Mouse (Mus musculus): ENCODE data around the gene Fam78a.
"Not testable (repeated sequence)": the region's sequence is repeated elsewhere in the genome, so short reads cannot be mapped to it uniquely, and the experiment has no call there.

Gene Fam78a

DNA sequence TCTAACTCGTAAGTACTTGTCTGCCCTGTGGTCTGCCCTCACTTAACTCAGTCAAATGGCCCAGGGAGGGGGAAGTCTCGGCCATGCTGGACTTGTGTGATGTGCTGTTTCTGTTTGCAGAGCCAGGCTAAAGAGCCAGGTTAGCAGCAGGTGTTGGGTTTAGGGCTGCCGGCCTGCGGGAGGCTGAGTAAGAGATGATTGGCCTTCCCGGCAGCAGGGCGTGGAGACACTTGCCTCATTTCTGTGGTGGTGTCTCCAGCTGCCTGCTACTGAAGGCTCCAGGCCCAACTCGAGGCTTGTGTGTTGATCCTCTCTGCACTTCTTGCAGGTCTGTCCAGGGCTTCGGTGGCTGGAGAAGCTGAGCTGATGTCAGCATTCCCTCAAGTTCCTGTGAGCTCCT, 32.9 kb downstream of the Fam78a start:
- H3K36me3 ChIP-seq (ENCODE audit: control insufficient read depth, insufficient read depth, low read length, poor library complexity, severe bottlenecking): peaks cover 9% of the 10 kb centered on the region
- no peaks in the 10 kb centered on the region for H3K27me3 ChIP-seq (ENCODE audit: control insufficient read depth, insufficient read depth, low read length, poor library complexity, severe bottlenecking)
- no peak for DNase-seq (ENCODE audit: low read depth, low spot score)

DNA sequence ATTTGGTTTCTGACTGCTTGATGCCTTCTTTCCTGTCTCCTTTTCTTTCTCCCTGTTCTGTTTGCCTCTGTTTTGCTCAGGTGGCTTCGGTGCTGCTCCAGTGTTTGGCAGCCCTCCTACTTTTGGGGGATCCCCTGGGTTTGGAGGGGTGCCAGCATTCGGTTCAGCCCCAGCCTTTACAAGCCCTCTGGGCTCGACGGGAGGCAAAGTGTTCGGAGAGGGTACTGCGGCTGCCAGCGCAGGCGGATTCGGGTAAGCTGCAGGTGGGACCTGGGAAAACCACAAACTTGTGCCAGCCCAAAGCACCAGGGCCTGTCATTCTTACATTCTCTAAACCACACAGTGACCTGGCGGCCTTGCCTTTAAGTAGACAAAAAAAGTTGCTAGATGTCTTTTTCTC, 37.3 kb downstream of the Fam78a start:
- Histone ChIP-seq H3K36me3 (ENCODE audit: control insufficient read depth, insufficient read depth, low read length, poor library complexity, severe bottlenecking) (peaks cover 12% of the 10 kb centered on the region), H3K27me3 (ENCODE audit: control insufficient read depth, insufficient read depth, low read length, poor library complexity, severe bottlenecking) (no peaks in the 10 kb centered on the region)
- DNase-seq (ENCODE audit: low read depth, low spot score): no peak

- no peak for DNase-seq (ENCODE audit: low read depth, low spot score)
- no peaks in the 10 kb centered on the region for H3K27me3 ChIP-seq (ENCODE audit: control insufficient read depth, insufficient read depth, low read length, poor library complexity, severe bottlenecking)
- peaks cover 7% of the 10 kb centered on the region for H3K36me3 ChIP-seq (ENCODE audit: control insufficient read depth, insufficient read depth, low read length, poor library complexity, severe bottlenecking)
Observed at GRCm38 (mm10) chr2:32046009-32046408, 38.6 kb downstream of the Fam78a start.

GRCm38 (mm10) chr2:32045375-32045774, 39.3 kb downstream of the Fam78a start:
- DNase-seq (ENCODE audit: low read depth, low spot score): no peak
- Histone ChIP-seq H3K36me3 (ENCODE audit: control insufficient read depth, insufficient read depth, low read length, poor library complexity, severe bottlenecking) (peaks cover 5% of the 10 kb centered on the region), H3K27me3 (ENCODE audit: control insufficient read depth, insufficient read depth, low read length, poor library complexity, severe bottlenecking) (no peaks in the 10 kb centered on the region)

DNA sequence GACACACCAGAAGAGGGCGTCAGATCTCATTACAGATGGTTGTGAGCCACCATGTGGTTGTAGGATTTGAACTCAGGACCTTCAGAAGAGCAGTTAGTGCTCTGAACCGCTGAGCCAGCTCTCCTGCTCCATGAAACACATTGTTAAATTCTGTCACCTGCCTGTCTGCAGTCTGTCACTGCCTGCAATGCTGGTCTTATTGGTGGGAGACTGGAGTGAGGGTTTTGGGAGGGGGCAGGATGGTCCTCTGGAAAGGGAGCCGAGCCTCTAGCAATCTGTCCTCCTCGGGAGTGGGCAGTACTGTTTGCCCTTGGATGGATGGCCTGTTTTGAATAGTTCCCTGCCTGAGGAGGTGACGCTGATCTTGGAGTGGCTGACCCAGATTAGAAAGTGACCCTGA, 40.8 kb downstream of the Fam78a start:
- H3K36me3 ChIP-seq (ENCODE audit: control insufficient read depth, insufficient read depth, low read length, poor library complexity, severe bottlenecking): peaks cover 3% of the 10 kb centered on the region

DNA sequence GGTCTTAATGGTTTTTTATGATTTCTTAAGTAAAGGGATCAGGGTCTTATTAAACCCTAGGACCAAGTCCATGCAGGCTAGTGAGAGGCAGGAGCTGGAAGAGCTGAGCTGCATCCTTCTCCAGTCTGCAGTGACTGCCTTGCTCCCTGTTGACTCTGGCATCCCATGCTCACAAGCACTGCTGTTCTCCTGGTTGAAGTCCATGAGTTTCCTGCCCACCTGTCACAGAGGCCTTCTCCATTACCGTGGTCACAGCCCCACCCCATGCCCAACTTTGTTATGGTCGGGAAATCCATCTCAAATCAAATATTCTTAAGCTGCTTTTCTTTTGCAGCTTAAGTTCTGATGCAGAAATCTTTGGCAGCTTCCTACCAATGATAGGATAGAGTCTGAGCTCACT, 43.6 kb downstream of the Fam78a start:
- Histone ChIP-seq H3K36me3 (ENCODE audit: control insufficient read depth, insufficient read depth, low read length, poor library complexity, severe bottlenecking) (peaks cover 3% of the 10 kb centered on the region), H3K27me3 (ENCODE audit: control insufficient read depth, insufficient read depth, low read length, poor library complexity, severe bottlenecking) (no peaks in the 10 kb centered on the region)
- DNase-seq (ENCODE audit: low read depth, low spot score): no peak

More for the DNA sequence above, 40.8 kb downstream of the Fam78a start:
- no peak for DNase-seq (ENCODE audit: low read depth, low spot score)
- no peaks in the 10 kb centered on the region for H3K27me3 ChIP-seq (ENCODE audit: control insufficient read depth, insufficient read depth, low read length, poor library complexity, severe bottlenecking)

- H3K36me3 ChIP-seq (ENCODE audit: control insufficient read depth, insufficient read depth, low read length, poor library complexity, severe bottlenecking); H3K27me3 ChIP-seq (ENCODE audit: control insufficient read depth, insufficient read depth, low read length, poor library complexity, severe bottlenecking); DNase-seq (ENCODE audit: low read depth, low spot score): not testable (repeated sequence)
Observed at GRCm38 (mm10) chr2:32040646-32041045, 44.0 kb downstream of the Fam78a start.

- Histone ChIP-seq H3K36me3 (ENCODE audit: control insufficient read depth, insufficient read depth, low read length, poor library complexity, severe bottlenecking) (peaks cover 3% of the 10 kb centered on the region), H3K27me3 (ENCODE audit: control insufficient read depth, insufficient read depth, low read length, poor library complexity, severe bottlenecking) (no peaks in the 10 kb centered on the region)
- DNase-seq (ENCODE audit: low read depth, low spot score): no peak
Observed at GRCm38 (mm10) chr2:32038661-32039081, 46.0 kb downstream of the Fam78a start.

GRCm38 (mm10) chr2:32037279-32037858, 47.3 kb downstream of the Fam78a start:
- peak; percentile 19 for DNase-seq (ENCODE audit: low read depth, low spot score)
- no peaks in the 10 kb centered on the region for H3K27me3 ChIP-seq (ENCODE audit: control insufficient read depth, insufficient read depth, low read length, poor library complexity, severe bottlenecking)
- H3K36me3 ChIP-seq (ENCODE audit: control insufficient read depth, insufficient read depth, low read length, poor library complexity, severe bottlenecking): peaks cover 2% of the 10 kb centered on the region

- H3K27me3 ChIP-seq (ENCODE audit: control insufficient read depth, insufficient read depth, low read length, poor library complexity, severe bottlenecking): no peaks in the 10 kb centered on the region
- peaks cover 6% of the 10 kb centered on the region for H3K36me3 ChIP-seq (ENCODE audit: control insufficient read depth, insufficient read depth, low read length, poor library complexity, severe bottlenecking)
- no peak for DNase-seq (ENCODE audit: low read depth, low spot score)
Observed at GRCm38 (mm10) chr2:32034206-32034605, 50.5 kb downstream of the Fam78a start.

GRCm38 (mm10) chr2:32033436-32033835, 51.2 kb downstream of the Fam78a start:
- DNase-seq (ENCODE audit: low read depth, low spot score): no peak
- Histone ChIP-seq H3K36me3 (ENCODE audit: control insufficient read depth, insufficient read depth, low read length, poor library complexity, severe bottlenecking) (peaks cover 6% of the 10 kb centered on the region; the same call in 1 of the 2 replicates), H3K27me3 (ENCODE audit: control insufficient read depth, insufficient read depth, low read length, poor library complexity, severe bottlenecking) (no peaks in the 10 kb centered on the region)

DNA sequence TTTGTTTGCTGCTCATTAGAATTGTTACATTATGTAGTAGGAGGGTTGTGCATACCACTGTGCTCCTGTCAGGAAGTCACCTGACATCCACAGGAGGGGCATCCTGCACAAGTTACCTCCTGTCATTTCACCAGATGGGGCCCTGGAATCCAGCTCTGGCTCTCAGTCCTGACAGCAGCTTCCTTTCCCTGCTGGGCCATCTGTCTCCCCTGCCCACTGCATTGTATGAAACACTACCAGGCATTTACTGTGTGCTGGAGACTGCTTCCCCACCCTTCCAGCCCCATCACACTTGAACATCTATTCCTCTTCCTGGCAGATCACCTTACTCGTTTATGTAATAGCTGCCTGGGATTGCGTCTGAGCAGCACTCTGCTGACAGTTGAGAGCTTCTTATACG, 55.0 kb downstream of the Fam78a start:
- H3K36me3 ChIP-seq (ENCODE audit: control insufficient read depth, insufficient read depth, low read length, poor library complexity, severe bottlenecking): peaks cover 14% of the 10 kb centered on the region; the same call in 1 of the 2 replicates
- no peak for DNase-seq (ENCODE audit: low read depth, low spot score)
- no peaks in the 10 kb centered on the region for H3K27me3 ChIP-seq (ENCODE audit: control insufficient read depth, insufficient read depth, low read length, poor library complexity, severe bottlenecking)

- peaks cover 10% of the 10 kb centered on the region for H3K36me3 ChIP-seq (ENCODE audit: control insufficient read depth, insufficient read depth, low read length, poor library complexity, severe bottlenecking)
- no peaks in the 10 kb centered on the region for H3K27me3 ChIP-seq (ENCODE audit: control insufficient read depth, insufficient read depth, low read length, poor library complexity, severe bottlenecking)
- no peak for DNase-seq (ENCODE audit: low read depth, low spot score)
Observed at GRCm38 (mm10) chr2:32024372-32024771, 60.3 kb downstream of the Fam78a start.

GRCm38 (mm10) chr2:32020229-32020628, 64.4 kb downstream of the Fam78a start:
- no peaks in the 10 kb centered on the region for H3K27me3 ChIP-seq (ENCODE audit: control insufficient read depth, insufficient read depth, low read length, poor library complexity, severe bottlenecking)
- peaks cover 4% of the 10 kb centered on the region for H3K36me3 ChIP-seq (ENCODE audit: control insufficient read depth, insufficient read depth, low read length, poor library complexity, severe bottlenecking)
- no peak for DNase-seq (ENCODE audit: low read depth, low spot score)

DNA sequence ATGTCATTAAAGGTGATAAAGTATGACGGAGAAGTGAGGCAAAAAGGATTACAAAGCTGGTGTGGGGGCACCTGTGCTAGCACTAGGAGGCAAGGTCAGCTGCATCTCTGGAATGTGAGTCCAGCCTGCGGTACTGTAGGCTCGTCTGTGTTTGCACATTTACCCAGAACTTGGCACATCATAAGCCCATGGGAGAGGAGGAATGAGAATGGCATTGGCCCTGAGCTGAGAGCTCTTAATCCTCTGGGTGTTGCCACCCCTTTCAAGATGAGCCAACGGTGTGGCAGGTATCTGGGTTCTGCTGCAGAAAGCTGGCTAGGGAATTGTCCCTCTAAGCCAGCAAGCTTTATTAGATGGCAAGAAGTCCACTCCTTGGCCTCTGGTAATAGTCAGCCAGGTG, 65.0 kb downstream of the Fam78a start:
- Histone ChIP-seq H3K27me3 (ENCODE audit: control insufficient read depth, insufficient read depth, low read length, poor library complexity, severe bottlenecking) (no peaks in the 10 kb centered on the region), H3K36me3 (ENCODE audit: control insufficient read depth, insufficient read depth, low read length, poor library complexity, severe bottlenecking) (peaks cover 4% of the 10 kb centered on the region)
- no peak for DNase-seq (ENCODE audit: low read depth, low spot score)

GRCm38 (mm10) chr2:32008716-32009115, 75.9 kb downstream of the Fam78a start:
- H3K27me3 ChIP-seq (ENCODE audit: control insufficient read depth, insufficient read depth, low read length, poor library complexity, severe bottlenecking): no peaks in the 10 kb centered on the region
- H3K36me3 ChIP-seq (ENCODE audit: control insufficient read depth, insufficient read depth, low read length, poor library complexity, severe bottlenecking): peaks cover 20% of the 10 kb centered on the region
- no peak for DNase-seq (ENCODE audit: low read depth, low spot score)

Data from splenic B cell, adult 2 months (primary cell).